In the genomic region with DNA sequence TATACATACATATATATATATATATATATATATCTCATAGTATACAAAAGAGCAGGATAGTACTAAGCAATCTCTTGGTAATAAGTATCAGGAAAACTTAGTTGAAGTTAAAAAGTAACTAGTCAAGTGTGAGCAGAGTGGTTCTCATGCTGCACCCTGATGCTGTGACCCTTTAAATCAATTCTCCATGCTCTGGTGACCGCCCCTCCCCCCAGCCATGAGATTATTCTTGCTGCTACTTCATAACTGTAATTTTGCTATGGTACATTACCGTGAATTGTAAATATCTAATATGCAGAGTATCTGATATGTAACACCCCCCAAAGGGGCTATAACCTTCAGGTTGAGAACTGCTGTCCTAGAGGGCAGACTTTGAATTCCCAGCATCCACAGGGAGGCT, we compare ENCODE assay signal across 23 mouse cellular contexts. TPM values are rescaled to one million over a fixed set of nuclear protein-coding genes. Genes with fewer than 3 reads are reported as not detected.
"Had no signal": no experiment of that assay in that cellular context is flagged by ENCODE, and none has a peak within 500 bp of the region (broad histone marks: within the 10 kb centered on the region; RNA-seq: fewer than 3 reads in every experiment).

No protein-coding gene starts in this region.

- DNase-seq: liver; lung, adult 18-20 months; lung, postnatal 10 days; lung, postnatal 36 days; retina, postnatal 1 day; thymus, adult 2 months; thymus, postnatal 14 days; thymus, postnatal 4 days had no signal

- H3K9me3 ChIP-seq: intestine, embryonic 15.5 days; limb, embryonic 10.5 days; limb, embryonic 13.5 days; liver, embryonic 12.5 days; liver, embryonic 15.5 days; lung, embryonic 15.5 days; megakaryocyte, embryonic 14.5 days; midbrain, embryonic 10.5 days; midbrain, embryonic 13.5 days; neural tube, embryonic 13.5 days had no signal

- H3K4me1 ChIP-seq: intestine, embryonic 15.5 days; limb, embryonic 10.5 days; limb, embryonic 13.5 days; liver, embryonic 12.5 days; liver, embryonic 15.5 days; lung, embryonic 15.5 days; megakaryocyte, embryonic 14.5 days; midbrain, embryonic 10.5 days; midbrain, embryonic 13.5 days had no signal

- ATAC-seq: intestine, embryonic 15.5 days; liver, embryonic 12.5 days; midbrain, embryonic 13.5 days; midbrain, embryonic 16.5 days had no signal

- H3K9ac ChIP-seq: intestine, embryonic 15.5 days; limb, embryonic 13.5 days; liver, embryonic 12.5 days; liver, embryonic 15.5 days; lung, embryonic 15.5 days; midbrain, embryonic 13.5 days; neural tube, embryonic 13.5 days had no signal

- H3K4me2 ChIP-seq: intestine, embryonic 15.5 days; limb, embryonic 13.5 days; liver, embryonic 12.5 days; liver, embryonic 15.5 days; lung, embryonic 15.5 days; midbrain, embryonic 13.5 days; neural tube, embryonic 13.5 days had no signal

- H3K27ac ChIP-seq: intestine, embryonic 15.5 days; limb, embryonic 10.5 days; limb, embryonic 13.5 days; liver, embryonic 12.5 days; liver, embryonic 15.5 days; lung, embryonic 15.5 days; midbrain, embryonic 10.5 days; midbrain, embryonic 13.5 days; neural tube, embryonic 13.5 days; stomach, postnatal 0 days had no signal

- H3K27me3 ChIP-seq: intestine, embryonic 15.5 days; limb, embryonic 13.5 days; liver, embryonic 12.5 days; liver, embryonic 15.5 days; lung, embryonic 15.5 days; midbrain, embryonic 13.5 days; neural tube, embryonic 13.5 days had no signal

- H3K4me3 ChIP-seq: intestine, embryonic 15.5 days; limb, embryonic 10.5 days; limb, embryonic 13.5 days; liver, embryonic 12.5 days; liver, embryonic 15.5 days; lung, embryonic 15.5 days; megakaryocyte, embryonic 14.5 days; midbrain, embryonic 10.5 days; midbrain, embryonic 13.5 days; myocyte; neural tube, embryonic 13.5 days had no signal

- H3K36me3 ChIP-seq: intestine, embryonic 15.5 days; limb, embryonic 10.5 days; limb, embryonic 13.5 days; liver, embryonic 12.5 days; liver, embryonic 15.5 days; lung, embryonic 15.5 days; midbrain, embryonic 10.5 days; midbrain, embryonic 13.5 days; neural tube, embryonic 13.5 days had no signal

RNA-seq across cellular contexts. Expression of a gene that starts 10.1 kb away (rescaled TPM):
- total RNA-seq: monocyte, adult 5-6 weeks; neutrophil, adult 5-6 weeks had no signal
- polyA plus RNA-seq: liver, embryonic 12.5 days had no signal
